In genomic region chr5:20873146-20873545, GRCm38 (mm10) we compare ENCODE assay signal across 17 mouse cellular contexts.
"Had no signal": no experiment of that assay in that cellular context is flagged by ENCODE, and none has a peak within 500 bp of the region (broad histone marks: within the 10 kb centered on the region; RNA-seq: fewer than 3 reads in every experiment).

No protein-coding gene starts in this region.

- H3K36me3 ChIP-seq: midbrain, embryonic 10.5 days; midbrain, embryonic 12.5 days; neural tube, embryonic 13.5 days; neural tube, embryonic 15.5 days; stomach, embryonic 15.5 days had no signal

- H3K9me3 ChIP-seq: midbrain, embryonic 10.5 days; midbrain, embryonic 12.5 days; neural tube, embryonic 13.5 days; neural tube, embryonic 15.5 days; stomach, embryonic 15.5 days had no signal

- H3K27ac ChIP-seq: midbrain, embryonic 10.5 days; midbrain, embryonic 12.5 days; neural tube, embryonic 13.5 days; neural tube, embryonic 15.5 days; stomach, embryonic 15.5 days; stomach, postnatal 0 days had no signal

- H3K9ac ChIP-seq: liver, postnatal 0 days; lung, embryonic 14.5 days; midbrain, embryonic 12.5 days; neural tube, embryonic 13.5 days; neural tube, embryonic 15.5 days; stomach, embryonic 15.5 days had no signal

- DNase-seq: liver, postnatal 0 days; lung, embryonic 14.5 days; lung, postnatal 10 days; lung, postnatal 4 days; midbrain, embryonic 14.5 days; right cerebral cortex, postnatal 14 days; thymus, adult 2 months; thymus, postnatal 25 days; thymus, postnatal 4 days had no signal

- H3K27me3 ChIP-seq: midbrain, embryonic 12.5 days; neural tube, embryonic 13.5 days; neural tube, embryonic 15.5 days; stomach, embryonic 15.5 days had no signal

- H3K4me2 ChIP-seq: lung, embryonic 14.5 days; midbrain, embryonic 12.5 days; neural tube, embryonic 13.5 days; neural tube, embryonic 15.5 days; stomach, embryonic 15.5 days had no signal

- ATAC-seq: liver, postnatal 0 days; midbrain, embryonic 16.5 days had no signal

- H3K4me3 ChIP-seq: midbrain, embryonic 10.5 days; midbrain, embryonic 12.5 days; myocyte; neural tube, embryonic 13.5 days; neural tube, embryonic 15.5 days; stomach, embryonic 15.5 days had no signal

- H3K4me1 ChIP-seq: midbrain, embryonic 10.5 days; midbrain, embryonic 12.5 days; neural tube, embryonic 13.5 days; neural tube, embryonic 15.5 days; stomach, embryonic 15.5 days had no signal
